In the genomic region with DNA sequence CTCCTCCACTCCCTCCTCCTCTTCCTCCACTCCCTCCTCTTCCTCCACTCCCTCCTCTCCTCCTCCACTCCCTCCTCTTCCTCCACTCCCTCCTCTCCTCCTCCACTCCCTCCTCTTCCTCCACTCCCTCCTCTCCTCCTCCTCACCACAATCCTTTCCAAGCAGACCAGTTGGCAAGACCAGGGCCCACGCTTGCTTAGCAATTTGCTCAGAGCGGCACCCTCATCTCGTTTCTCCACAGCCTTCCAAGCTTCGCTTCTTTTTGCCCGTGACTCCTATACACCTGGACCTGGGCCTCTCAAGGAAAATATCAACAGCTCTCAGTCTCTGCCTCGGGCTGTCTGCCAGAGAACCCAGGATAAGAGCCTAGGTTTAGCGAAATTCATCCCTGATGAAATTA, we compare ENCODE assay signal across 22 mouse cellular contexts.
A peak's percentile ranks its signal among the peaks of the same experiment; 100 is the strongest.
DNase-seq lines count a peak whose midpoint lies in the region; ATAC-seq and TF ChIP-seq lines count a peak whose summit lies in the region.
"Had no signal": no experiment of that assay in that cellular context is flagged by ENCODE, and none has a peak within 500 bp of the region (broad histone marks: within the 10 kb centered on the region; RNA-seq: fewer than 3 reads in every experiment).

No protein-coding gene starts in this region.

- no peaks in the 10 kb centered on the region for H3K36me3 ChIP-seq in lung, embryonic 15.5 days
- H3K36me3 ChIP-seq: hindbrain, embryonic 13.5 days; limb, embryonic 10.5 days; limb, embryonic 15.5 days; liver, embryonic 13.5 days had no signal

- H3K9ac ChIP-seq in lung, embryonic 15.5 days: no peak overlapping the region
- H3K9ac ChIP-seq: hindbrain, embryonic 13.5 days; limb, embryonic 15.5 days; liver, embryonic 13.5 days had no signal

- no peaks in the 10 kb centered on the region for H3K27me3 ChIP-seq in lung, embryonic 15.5 days
- H3K27me3 ChIP-seq: CH12.LX; forebrain, embryonic 13.5 days; hindbrain, embryonic 13.5 days; limb, embryonic 15.5 days; liver, embryonic 13.5 days had no signal

- H3K4me2 ChIP-seq in lung, embryonic 15.5 days: no peak overlapping the region
- H3K4me2 ChIP-seq: forebrain, embryonic 13.5 days; hindbrain, embryonic 13.5 days; limb, embryonic 15.5 days; liver, embryonic 13.5 days; midbrain, embryonic 11.5 days had no signal

- peaks cover 48% of the 10 kb centered on the region for H3K4me1 ChIP-seq in lung, embryonic 15.5 days
- H3K4me1 ChIP-seq: liver, embryonic 13.5 days had no signal

- DNase-seq in frontal cortex, postnatal 10 days (ENCODE audit: low spot score in 2 of 2): no peak
- peak in 1 of 2 experiments; percentile 55 for DNase-seq in layer of hippocampus, adult 2 months (ENCODE audit: low spot score in 2 of 2)
- no peak for DNase-seq in layer of hippocampus, adult 9-10 months (ENCODE audit: low spot score)
- no peak for DNase-seq in lung, postnatal 14 days
- DNase-seq in right cerebral cortex, postnatal 25 days: peak; percentile 56
- DNase-seq in right cerebral cortex, postnatal 36 days (ENCODE audit: low spot score in 2 of 2): no peak
- DNase-seq: gastrocnemius, postnatal 10 days; kidney, adult 8-10 months; liver, embryonic 13.5 days; thymus, adult 2 months; thymus, postnatal 36 days had no signal

- H3K9me3 ChIP-seq in lung, embryonic 15.5 days: no peaks in the 10 kb centered on the region
- H3K9me3 ChIP-seq: forebrain, embryonic 13.5 days; hindbrain, embryonic 13.5 days; limb, embryonic 10.5 days; limb, embryonic 15.5 days; liver, embryonic 13.5 days had no signal

- TF ChIP-seq CTCF in layer of hippocampus, adult 2 months (conservative IDR thresholded peaks at IDR 0.05): no peak

- WGBS in lung, embryonic 15.5 days: 40% methylated on average over 7 of the region's 7 CpGs

- no peak overlapping the region for H3K4me3 ChIP-seq in layer of hippocampus, adult 2 months
- no peak overlapping the region for H3K4me3 ChIP-seq in lung, embryonic 15.5 days
- H3K4me3 ChIP-seq: forebrain, embryonic 13.5 days; hindbrain, embryonic 13.5 days; limb, embryonic 10.5 days; limb, embryonic 15.5 days; liver, embryonic 13.5 days had no signal

- peak overlapping the region; percentile 89 for H3K27ac ChIP-seq in layer of hippocampus, adult 2 months
- H3K27ac ChIP-seq in lung, embryonic 15.5 days: peak overlapping the region; percentile 74
- H3K27ac ChIP-seq: forebrain, embryonic 13.5 days; limb, embryonic 10.5 days; limb, embryonic 15.5 days; liver, embryonic 13.5 days had no signal

- peak; percentile 25; the same call in 1 of the 2 replicates for ATAC-seq in frontal cortex, adult (ENCODE audit: low TSS enrichment)
- ATAC-seq in lung, embryonic 15.5 days (ENCODE audit: borderline replicate concordance, extremely low read depth, low FRiP score, low TSS enrichment): no peak
- ATAC-seq: activated CD4-positive, CD25-positive, alpha-beta regulatory T cell, adult 4 months; forebrain, embryonic 13.5 days; intestine, embryonic 16.5 days; midbrain, embryonic 16.5 days had no signal
